Mouse (Mus musculus): ENCODE measurements around the gene Sh3pxd2a.

Sh3pxd2a gene

GRCm38 (mm10) chr19:47491853-47492252 is 27.7 kb upstream of the Sh3pxd2a start:
- DNase-seq (ENCODE audit: low spot score in 2 of 2): no peak

- DNase-seq (ENCODE audit: low spot score in 2 of 2): no peak
Measured at GRCm38 (mm10) chr19:47489233-47489632, 25.0 kb upstream of the Sh3pxd2a start.

- DNase-seq (ENCODE audit: low spot score in 2 of 2): no peak
Measured at GRCm38 (mm10) chr19:47488250-47488649, 24.0 kb upstream of the Sh3pxd2a start.

- DNase-seq (ENCODE audit: low spot score in 2 of 2): no peak
Measured at GRCm38 (mm10) chr19:47487572-47487971, 23.4 kb upstream of the Sh3pxd2a start.

GRCm38 (mm10) chr19:47485997-47486566 is 21.9 kb upstream of the Sh3pxd2a start:
- no peak for DNase-seq (ENCODE audit: low spot score in 2 of 2)

- DNase-seq (ENCODE audit: low spot score in 2 of 2): no peak
Measured at GRCm38 (mm10) chr19:47484110-47484509, 19.9 kb upstream of the Sh3pxd2a start.

GRCm38 (mm10) chr19:47483346-47483745 is 19.1 kb upstream of the Sh3pxd2a start:
- DNase-seq (ENCODE audit: low spot score in 2 of 2): no peak

GRCm38 (mm10) chr19:47473453-47473852 is 9.3 kb upstream of the Sh3pxd2a start:
- DNase-seq (ENCODE audit: low spot score in 2 of 2): no peak

GRCm38 (mm10) chr19:47472881-47473400 is 8.7 kb upstream of the Sh3pxd2a start:
- no peak for DNase-seq (ENCODE audit: low spot score in 2 of 2)

GRCm38 (mm10) chr19:47471808-47472207 is 7.6 kb upstream of the Sh3pxd2a start:
- DNase-seq (ENCODE audit: low spot score in 2 of 2): no peak

- DNase-seq (ENCODE audit: low spot score in 2 of 2): no peak
Measured at GRCm38 (mm10) chr19:47468750-47469149, 4.5 kb upstream of the Sh3pxd2a start.

- no peak for DNase-seq (ENCODE audit: low spot score in 2 of 2)
Measured at GRCm38 (mm10) chr19:47466775-47467174, 2.6 kb upstream of the Sh3pxd2a start.

- no peak for DNase-seq (ENCODE audit: low spot score in 2 of 2)
Measured at GRCm38 (mm10) chr19:47465467-47465866, 1.3 kb upstream of the Sh3pxd2a start.

- DNase-seq (ENCODE audit: low spot score in 2 of 2): peak in 1 of 2 experiments; percentile 68
Measured at GRCm38 (mm10) chr19:47463636-47464303, 431 bp downstream of the Sh3pxd2a start.

- no peak for DNase-seq (ENCODE audit: low spot score in 2 of 2)
Measured at GRCm38 (mm10) chr19:47463206-47463605, 995 bp downstream of the Sh3pxd2a start.

- no peak for DNase-seq (ENCODE audit: low spot score in 2 of 2)
Measured at GRCm38 (mm10) chr19:47462725-47463124, 1.5 kb downstream of the Sh3pxd2a start.

- DNase-seq (ENCODE audit: low spot score in 2 of 2): no peak
Measured at GRCm38 (mm10) chr19:47461838-47462237, 2.4 kb downstream of the Sh3pxd2a start.

- no peak for DNase-seq (ENCODE audit: low spot score in 2 of 2)
Measured at GRCm38 (mm10) chr19:47461386-47461785, 2.8 kb downstream of the Sh3pxd2a start.

GRCm38 (mm10) chr19:47460120-47460960 is 3.9 kb downstream of the Sh3pxd2a start:
- DNase-seq (ENCODE audit: low spot score in 2 of 2): no peak

- DNase-seq (ENCODE audit: low spot score in 2 of 2): no peak
Measured at GRCm38 (mm10) chr19:47459214-47459613, 5.0 kb downstream of the Sh3pxd2a start.

- DNase-seq (ENCODE audit: low spot score in 2 of 2): no peak
Measured at GRCm38 (mm10) chr19:47458504-47459161, 5.6 kb downstream of the Sh3pxd2a start.

Measured in cerebellum, postnatal 4 days (tissue).